In the genomic region with DNA sequence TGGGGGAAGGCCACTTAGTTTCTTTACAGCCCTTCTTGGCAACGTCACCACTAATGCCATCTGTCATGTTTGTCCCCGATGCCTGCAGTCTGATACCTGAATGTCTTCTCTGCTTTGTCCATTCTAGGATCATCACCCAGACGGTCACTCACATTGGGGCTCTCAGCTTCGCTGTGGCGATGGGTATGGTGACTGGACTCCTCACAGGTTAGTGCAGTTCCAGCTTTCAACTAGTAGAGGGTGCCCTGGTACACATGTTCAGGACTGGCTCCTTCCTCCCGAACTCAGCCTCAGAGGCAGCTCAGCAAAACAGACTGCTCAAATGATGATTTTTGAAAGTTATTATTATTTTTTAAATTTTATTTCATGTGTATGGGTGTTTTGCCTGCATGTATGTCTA, we compare ENCODE assay signal across 8 mouse cellular contexts. TPM values are rescaled to one million over a fixed set of nuclear protein-coding genes. Genes with fewer than 3 reads are reported as not detected.
A peak's percentile ranks its signal among the peaks of the same experiment; 100 is the strongest.
DNase-seq lines count a peak whose midpoint lies in the region; ATAC-seq lines count a peak whose summit lies in the region.

No protein-coding gene starts in this region.

- no peak overlapping the region for H3K4me3 ChIP-seq in kidney, embryonic 16.5 days (ENCODE audit: low read length)
- no peak overlapping the region for H3K4me3 ChIP-seq in midbrain, embryonic 16.5 days (ENCODE audit: low read depth, low read length)

- H3K4me1 ChIP-seq in kidney, embryonic 16.5 days (ENCODE audit: insufficient read depth, low read length): no peaks in the 10 kb centered on the region
- no peaks in the 10 kb centered on the region for H3K4me1 ChIP-seq in midbrain, embryonic 16.5 days (ENCODE audit: control insufficient read depth, insufficient read depth, low read length)

- DNase-seq in kidney, adult 18-20 months: peak; percentile 63
- DNase-seq in MN1 (ENCODE audit: low spot score): peak; percentile 84
- peak; percentile 78 to 83 for DNase-seq in cerebellum, postnatal 25 days
- DNase-seq in layer of hippocampus, adult 18-20 months (ENCODE audit: low spot score in 2 of 2): peak; percentile 21 to 70
- peak; percentile 57 for DNase-seq in right cerebral cortex, postnatal 14 days
- no peak for DNase-seq in neural tube, embryonic 10.5 days (ENCODE audit: extremely low spot score, low spot score)

- ATAC-seq in kidney, embryonic 16.5 days (ENCODE audit: low FRiP score, low TSS enrichment): no peak
- ATAC-seq in midbrain, embryonic 16.5 days: no peak

- peaks cover 14% of the 10 kb centered on the region for H3K36me3 ChIP-seq in kidney, embryonic 16.5 days (ENCODE audit: insufficient read depth, low read length)
- peaks cover 4% of the 10 kb centered on the region for H3K36me3 ChIP-seq in midbrain, embryonic 16.5 days (ENCODE audit: control insufficient read depth, insufficient read depth, low read length)

- H3K9ac ChIP-seq in kidney, embryonic 16.5 days (replicated peaks; ENCODE audit: low read length): no peak overlapping the region
- H3K9ac ChIP-seq in midbrain, embryonic 16.5 days (ENCODE audit: low read depth, low read length): no peak overlapping the region

- no peaks in the 10 kb centered on the region for H3K27me3 ChIP-seq in kidney, embryonic 16.5 days (ENCODE audit: insufficient read depth, low read length)
- H3K27me3 ChIP-seq in midbrain, embryonic 16.5 days (ENCODE audit: control insufficient read depth, insufficient read depth, low read depth, low read length): no peaks in the 10 kb centered on the region

- no peak overlapping the region for H3K4me2 ChIP-seq in kidney, embryonic 16.5 days (replicated peaks; ENCODE audit: low read depth, low read length)
- H3K4me2 ChIP-seq in midbrain, embryonic 16.5 days (ENCODE audit: low read length): no peak overlapping the region

- 76% methylated on average over 6 of the region's 6 CpGs for WGBS in kidney, embryonic 16.5 days
- WGBS in midbrain, embryonic 16.5 days: 82% methylated on average over 6 of the region's 6 CpGs

- no peak overlapping the region for H3K27ac ChIP-seq in kidney, embryonic 16.5 days (ENCODE audit: low read length)
- no peak overlapping the region for H3K27ac ChIP-seq in midbrain, embryonic 16.5 days (ENCODE audit: low read length)

- H3K9me3 ChIP-seq in kidney, embryonic 16.5 days (ENCODE audit: low read length): no peaks in the 10 kb centered on the region
- H3K9me3 ChIP-seq in midbrain, embryonic 16.5 days (replicated peaks; ENCODE audit: control insufficient read depth, low read length, poor library complexity, severe bottlenecking): no peaks in the 10 kb centered on the region

RNA-seq across cellular contexts. Expression of a gene that starts 22.7 kb away (rescaled TPM):
- polyA plus RNA-seq in kidney, embryonic 16.5 days (2015; fragmentation: Nextera tagmentation; extraction: Ambion mirVana): 177 and 178 TPM in 2 replicates
- total RNA-seq in layer of hippocampus, adult 18-20 months (2021): 100 to 1,000 TPM; 120 to 123 TPM
- 237 and 253 TPM in 2 replicates for polyA plus RNA-seq in midbrain, embryonic 16.5 days (2015; fragmentation: Nextera tagmentation; extraction: Ambion mirVana)

RNA-seq across cellular contexts. Expression of a gene that starts 27.8 kb away (rescaled TPM):
- polyA plus RNA-seq in kidney, embryonic 16.5 days (2015; fragmentation: Nextera tagmentation; extraction: Ambion mirVana): 2.7 and 3.0 TPM in 2 replicates
- not detected for total RNA-seq in layer of hippocampus, adult 18-20 months (2021)
- polyA plus RNA-seq in midbrain, embryonic 16.5 days (2015; fragmentation: Nextera tagmentation; extraction: Ambion mirVana): 1.3 and 1.4 TPM in 2 replicates

RNA-seq across cellular contexts. Expression of a gene that starts 31.3 kb away (rescaled TPM):
- polyA plus RNA-seq in kidney, embryonic 16.5 days (2015; fragmentation: Nextera tagmentation; extraction: Ambion mirVana): 449 and 450 TPM in 2 replicates
- 100 to 1,000 TPM; 256 to 262 TPM for total RNA-seq in layer of hippocampus, adult 18-20 months (2021)
- 576 and 581 TPM in 2 replicates for polyA plus RNA-seq in midbrain, embryonic 16.5 days (2015; fragmentation: Nextera tagmentation; extraction: Ambion mirVana)

RNA-seq across cellular contexts. Expression of a gene that starts 38.6 kb away (rescaled TPM):
- 82.6 and 90.6 TPM in 2 replicates for polyA plus RNA-seq in kidney, embryonic 16.5 days (2015; fragmentation: Nextera tagmentation; extraction: Ambion mirVana)
- total RNA-seq in layer of hippocampus, adult 18-20 months (2021): 10 to 100 TPM; 58.8 to 69.7 TPM
- polyA plus RNA-seq in midbrain, embryonic 16.5 days (2015; fragmentation: Nextera tagmentation; extraction: Ambion mirVana): 61.9 and 64.7 TPM in 2 replicates

RNA-seq across cellular contexts. Expression of a gene that starts 39.0 kb away (rescaled TPM):
- 33.1 and 38.4 TPM in 2 replicates for polyA plus RNA-seq in kidney, embryonic 16.5 days (2015; fragmentation: Nextera tagmentation; extraction: Ambion mirVana)
- total RNA-seq in layer of hippocampus, adult 18-20 months (2021): 10 to 100 TPM; 42.5 to 44.9 TPM
- 91.3 and 101 TPM in 2 replicates for polyA plus RNA-seq in midbrain, embryonic 16.5 days (2015; fragmentation: Nextera tagmentation; extraction: Ambion mirVana)
